Mouse (Mus musculus) right cerebral cortex, postnatal 25 days (tissue): ENCODE data around the gene E130308A19Rik.
A peak's percentile ranks its signal among the peaks of the same experiment; 100 is the strongest.

Experiments
- DNase-seq: peaks from one replicate; pipeline ENCODE4 v3.0.0; 2022

Gene E130308A19Rik

DNA sequence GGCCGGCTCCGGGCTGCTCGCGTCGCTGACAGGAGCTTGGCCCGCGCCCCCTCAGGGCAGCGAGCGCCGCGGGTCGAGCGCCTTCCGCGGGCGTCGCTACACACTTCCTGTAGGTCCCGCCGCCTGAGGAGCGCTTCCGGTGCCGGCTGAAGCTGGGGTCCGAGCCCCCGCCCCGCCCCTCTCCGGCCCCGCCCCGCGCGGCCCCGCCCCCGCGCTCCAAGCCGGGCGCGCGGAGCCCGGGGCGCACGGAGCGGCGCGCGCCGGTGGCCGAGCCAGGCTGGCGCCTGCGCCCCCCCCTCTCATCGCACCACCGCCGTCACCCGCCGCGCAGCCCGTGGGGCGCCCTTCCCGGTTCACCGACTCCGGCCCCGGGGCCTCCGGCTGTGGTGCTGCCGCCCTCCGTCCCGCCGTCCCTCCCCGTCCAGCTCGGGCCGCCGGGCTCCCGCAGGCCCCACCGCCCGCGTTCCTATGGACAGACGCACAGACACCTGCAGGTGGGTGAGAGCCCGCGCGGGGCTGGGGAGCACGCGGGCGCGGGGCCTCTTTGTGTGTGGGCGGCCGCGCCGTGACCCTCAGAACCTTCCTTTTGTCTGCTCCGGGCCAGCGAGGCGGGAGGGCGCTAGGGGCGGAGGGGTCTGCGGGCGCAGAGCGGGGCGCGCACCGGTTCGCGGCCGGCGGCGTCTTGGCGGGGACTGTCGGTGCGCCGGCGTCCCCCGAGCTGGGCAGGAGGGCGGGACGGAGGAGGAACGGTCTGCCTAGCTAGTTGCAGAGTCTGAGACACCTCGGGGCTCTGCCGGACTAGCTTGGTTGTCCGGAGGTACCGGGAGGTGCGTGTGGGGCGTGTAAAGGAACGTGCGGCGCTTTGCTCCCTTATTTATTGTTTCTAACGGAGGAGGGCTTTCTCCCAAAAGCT is at the start of gene E130308A19Rik:
TSS of gene E130308A19Rik (plus strand) at position 214 of the 913 bp plus-strand sequence.
- DNase-seq = peak; percentile 65

DNA sequence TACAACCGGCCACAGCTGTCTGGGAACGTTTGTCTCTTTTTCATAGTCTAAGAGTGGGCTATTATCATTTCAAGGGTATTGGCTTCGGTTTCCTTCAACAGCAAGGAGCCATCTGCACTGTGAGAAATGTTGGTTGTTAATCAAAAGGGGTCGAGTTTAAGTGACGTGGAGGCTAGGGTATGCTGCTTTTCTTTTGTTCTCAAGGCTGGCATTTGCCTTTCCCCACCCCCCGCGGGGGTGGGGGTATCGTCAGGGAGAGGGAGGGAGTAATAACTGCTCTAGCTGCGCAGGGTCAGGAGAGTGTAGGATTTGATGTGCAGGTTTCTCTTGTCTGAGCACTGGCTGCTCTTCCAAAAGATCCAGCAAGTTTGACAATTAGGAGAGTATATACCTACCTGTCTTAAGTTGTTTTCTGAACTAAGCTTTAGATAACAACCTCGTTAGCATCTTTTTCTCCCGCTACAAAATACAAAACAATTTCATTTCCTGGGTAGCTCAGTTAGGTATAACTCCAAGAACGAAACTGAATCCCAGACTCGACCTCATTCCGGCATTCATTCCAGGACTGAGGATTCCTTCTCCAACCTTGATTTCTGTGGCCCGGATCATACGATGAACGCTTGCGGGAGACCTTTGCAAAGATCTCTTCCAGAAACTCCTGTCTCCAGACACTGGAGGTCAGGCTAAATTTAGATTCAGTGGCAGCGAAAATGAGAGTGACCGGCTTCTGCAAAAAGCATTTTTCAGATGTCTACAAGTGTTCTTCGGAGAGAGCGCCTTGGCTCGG is 45.3 kb upstream of the E130308A19Rik start:
- DNase-seq = peak; percentile 13

DNA sequence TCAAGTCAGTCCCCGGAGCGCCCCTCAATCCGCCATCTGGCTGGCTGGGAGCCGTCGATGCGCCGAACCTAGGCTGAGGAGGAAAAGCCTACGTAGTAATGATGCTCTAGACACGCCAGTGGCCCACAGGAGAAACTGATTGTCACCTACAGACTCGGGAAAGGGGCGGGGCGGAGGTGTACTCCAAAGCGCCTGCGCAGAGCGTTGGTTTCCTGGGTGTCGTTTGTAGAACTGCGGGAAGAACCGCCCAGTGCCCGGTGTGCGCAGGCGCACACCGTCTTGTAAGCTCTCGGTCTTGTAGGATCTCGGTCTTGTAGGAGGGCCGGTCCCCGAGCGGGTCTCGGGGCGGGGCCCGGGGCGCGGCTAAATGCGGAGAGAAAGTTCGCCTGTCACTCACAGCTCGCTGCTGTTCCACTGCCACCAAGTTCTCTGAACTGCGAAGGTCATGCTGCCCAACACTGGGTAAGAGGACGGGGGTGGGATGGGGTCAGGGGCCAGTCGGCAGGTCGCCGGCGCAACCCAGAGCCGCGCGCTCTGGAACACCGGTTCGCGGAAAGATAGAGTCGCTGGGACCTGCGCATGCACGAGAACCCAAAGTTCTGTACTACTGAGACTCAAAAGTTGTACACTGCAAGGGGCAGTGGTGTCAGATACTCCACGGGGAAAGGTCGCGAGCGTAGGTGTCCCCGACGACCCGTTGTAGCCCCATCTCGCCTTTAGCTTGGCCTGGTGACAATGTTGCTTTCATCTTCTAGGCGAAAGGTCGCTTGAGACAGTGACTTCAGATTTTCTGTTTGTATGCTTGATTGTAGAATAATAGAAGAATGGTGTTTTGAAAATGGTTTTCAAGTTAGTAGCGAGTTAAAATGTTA is 44.5 kb upstream of the E130308A19Rik start, which contains the start of gene Hsdl2:
TSS of gene Hsdl2 (plus strand) at position 250 of the 872 bp plus-strand sequence.
- peak; percentile 97 for DNase-seq

DNA sequence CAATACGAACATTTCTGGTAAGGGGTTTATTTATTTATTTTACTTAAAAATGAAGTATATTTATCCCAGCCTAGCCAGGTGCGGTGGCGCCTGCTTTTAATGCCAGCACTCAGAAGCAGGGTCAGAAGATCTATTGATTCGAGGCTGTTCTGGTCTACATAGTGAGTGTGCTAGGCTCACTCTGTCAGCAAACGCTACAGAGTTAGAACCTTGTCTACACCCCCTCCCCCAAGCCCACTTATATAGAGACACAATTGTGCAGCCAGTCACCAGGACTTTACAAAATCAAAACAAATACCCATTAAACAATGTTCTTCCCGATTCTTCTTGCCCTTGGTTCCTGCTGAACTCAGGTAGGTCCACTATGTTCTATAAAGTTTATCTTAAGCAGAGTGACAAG is 43.8 kb upstream of the E130308A19Rik start:
- no peak for DNase-seq

DNA sequence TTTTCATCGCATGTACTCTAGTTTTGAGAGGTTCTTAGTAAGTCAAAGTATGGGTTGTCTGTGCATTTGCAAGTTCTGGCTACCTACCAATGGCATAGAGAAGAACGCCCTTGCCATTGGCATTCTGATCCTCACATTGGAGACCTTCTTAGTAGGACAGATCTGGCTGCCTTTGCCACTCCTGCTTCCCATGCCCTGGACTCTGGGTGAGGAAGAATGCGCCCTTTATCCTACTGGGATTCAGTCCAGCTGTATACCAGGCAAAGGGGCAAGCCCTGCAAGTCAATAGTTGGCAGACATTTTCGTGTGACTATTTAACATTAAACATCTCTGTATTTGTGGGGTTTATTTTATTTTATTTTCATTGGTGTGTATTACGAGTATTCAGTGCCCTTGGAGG is 40.9 kb upstream of the E130308A19Rik start:
- no peak for DNase-seq

DNA sequence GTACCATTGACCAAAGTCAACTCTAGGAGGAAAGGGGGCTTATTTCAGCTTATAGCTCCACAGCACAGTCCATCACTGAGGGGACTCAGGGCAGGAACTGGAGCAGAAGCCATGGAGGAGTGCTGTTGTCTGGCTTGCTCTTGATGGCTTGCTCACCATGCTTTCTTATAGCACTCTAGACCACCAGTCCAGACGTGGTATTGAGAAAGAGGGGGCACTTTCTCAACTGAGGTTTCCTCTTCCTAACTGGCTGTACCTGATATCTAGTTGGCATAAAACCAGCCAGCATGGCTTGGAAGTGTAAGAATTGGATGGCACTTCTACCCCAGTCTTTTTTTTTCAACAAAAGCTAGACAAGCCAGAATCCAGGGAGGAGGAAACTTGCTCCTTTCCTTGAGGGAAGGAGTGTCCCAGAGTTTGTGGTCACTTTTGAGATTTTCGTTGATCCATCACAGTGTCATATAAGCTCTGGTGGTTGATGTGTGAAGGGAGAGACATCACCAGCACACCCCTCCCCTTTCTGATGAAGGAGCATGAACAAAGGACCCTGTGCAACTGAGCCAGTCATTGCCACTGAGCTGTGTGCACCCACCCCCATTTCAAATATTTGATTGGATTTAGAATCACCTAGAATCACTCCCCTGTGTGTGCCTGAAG is 38.7 kb upstream of the E130308A19Rik start:
- no peak for DNase-seq

DNA sequence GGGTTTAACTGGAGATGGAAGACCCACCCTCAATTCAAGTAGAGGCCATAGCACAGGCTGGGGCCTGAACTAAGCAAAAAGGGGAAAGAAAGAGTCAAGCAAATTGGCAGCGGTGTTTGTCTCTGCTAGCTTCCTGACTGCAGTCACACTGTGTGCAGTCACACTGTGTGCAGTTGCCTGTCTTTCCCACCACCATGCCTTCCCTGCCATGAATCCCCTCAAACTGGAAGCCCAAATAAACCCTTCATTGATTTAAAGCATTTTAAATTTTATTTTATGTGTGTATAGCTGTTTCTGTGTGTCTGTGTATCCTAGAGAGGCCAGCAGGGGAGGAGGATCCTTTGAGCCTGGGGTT is 38.2 kb upstream of the E130308A19Rik start:
- DNase-seq = no peak

DNA sequence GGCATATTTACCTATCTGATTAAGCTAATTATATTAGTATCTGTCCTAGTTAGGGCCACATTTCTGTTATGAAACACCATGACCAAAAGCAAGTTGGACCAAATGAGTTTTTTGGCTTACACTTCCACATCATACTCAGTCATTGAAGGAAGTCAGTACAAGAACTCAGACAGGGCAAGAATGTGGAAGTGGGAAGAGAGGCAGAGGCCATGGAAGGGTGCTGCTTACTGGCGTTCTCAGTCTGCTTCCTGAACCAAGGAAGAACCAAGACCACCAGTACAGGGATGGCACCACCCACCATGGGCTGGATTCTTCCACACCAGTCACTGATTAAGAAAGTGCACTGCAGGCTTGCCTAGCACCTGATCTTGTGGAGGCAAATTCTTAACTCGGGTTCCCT is 31.4 kb upstream of the E130308A19Rik start:
- no peak for DNase-seq

DNA sequence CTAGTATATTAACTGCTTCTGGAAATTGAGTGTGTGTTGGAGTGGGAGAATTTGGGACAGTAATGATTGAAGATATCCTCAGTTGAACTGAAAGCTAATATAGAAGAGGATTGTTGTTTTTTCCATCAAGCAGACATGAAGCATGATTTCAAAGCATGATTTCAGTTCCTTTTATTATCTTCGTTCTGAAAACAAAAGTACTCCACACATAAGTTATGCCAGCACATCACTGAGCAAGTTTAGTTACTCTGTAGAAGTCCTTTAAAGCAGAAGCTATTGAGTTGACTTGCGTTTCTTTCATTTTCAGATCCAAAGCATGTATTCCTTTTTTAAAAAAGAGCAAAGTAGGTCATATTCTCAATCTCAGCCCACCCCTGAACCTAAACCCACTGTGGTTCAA is 29.5 kb upstream of the E130308A19Rik start:
- DNase-seq = no peak

DNA sequence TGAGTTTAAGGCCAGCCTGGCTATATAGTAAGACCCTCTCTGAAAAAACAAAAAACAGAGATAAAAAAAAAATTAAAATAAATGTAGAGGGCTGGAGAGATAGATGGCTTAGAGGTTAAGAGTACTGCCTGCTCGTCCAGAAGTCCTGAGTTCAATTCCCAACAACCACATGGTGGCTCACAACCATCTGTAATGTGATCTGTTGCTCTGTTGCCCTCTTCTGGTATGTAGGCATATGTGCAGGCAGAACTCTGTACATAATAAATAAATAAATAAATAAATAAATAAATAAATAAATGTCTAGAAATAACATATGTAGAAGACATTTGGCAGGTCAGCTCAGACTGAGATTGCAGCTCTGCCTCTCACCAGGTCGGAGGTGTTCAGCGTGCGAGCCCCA is 23.3 kb upstream of the E130308A19Rik start:
- no peak for DNase-seq

DNA sequence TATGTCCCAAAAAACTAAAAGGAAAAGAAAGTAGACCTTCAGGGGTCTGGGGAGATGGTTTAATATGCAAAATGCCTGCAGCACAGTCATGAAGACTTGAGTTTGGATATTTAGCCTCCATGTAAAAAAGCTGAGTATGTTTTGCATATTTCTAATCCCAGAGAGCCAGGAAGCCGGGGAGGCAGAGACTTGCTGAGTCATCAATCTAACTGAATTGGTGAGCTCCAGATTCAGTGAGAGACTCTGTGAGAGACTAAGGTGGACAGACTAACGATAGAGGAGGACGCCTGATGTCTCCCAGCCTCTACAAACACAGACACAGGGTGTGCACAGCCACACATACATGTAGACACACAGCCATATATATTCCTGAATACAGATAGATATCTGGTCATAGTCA is 21.1 kb upstream of the E130308A19Rik start:
- no peak for DNase-seq

DNA sequence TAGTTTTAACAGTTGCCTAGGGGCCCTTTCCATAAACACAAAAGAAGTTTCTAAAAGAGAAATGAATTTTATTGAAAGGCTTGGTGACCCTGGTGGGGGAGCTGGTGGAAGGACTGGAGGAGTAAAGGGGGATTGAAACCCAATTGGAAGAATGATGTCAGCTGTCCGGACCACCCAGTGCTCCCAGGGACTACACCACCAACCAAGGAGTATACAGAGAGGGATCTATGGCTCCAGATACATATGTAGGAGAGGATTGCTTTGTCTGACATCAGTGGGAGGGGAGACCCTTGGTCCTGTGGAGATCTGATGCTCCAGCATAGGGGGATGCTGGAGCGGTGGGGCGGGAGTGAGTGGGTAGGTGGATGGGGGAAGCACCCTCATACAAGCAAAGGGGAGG is 20.5 kb upstream of the E130308A19Rik start:
- no peak for DNase-seq

DNA sequence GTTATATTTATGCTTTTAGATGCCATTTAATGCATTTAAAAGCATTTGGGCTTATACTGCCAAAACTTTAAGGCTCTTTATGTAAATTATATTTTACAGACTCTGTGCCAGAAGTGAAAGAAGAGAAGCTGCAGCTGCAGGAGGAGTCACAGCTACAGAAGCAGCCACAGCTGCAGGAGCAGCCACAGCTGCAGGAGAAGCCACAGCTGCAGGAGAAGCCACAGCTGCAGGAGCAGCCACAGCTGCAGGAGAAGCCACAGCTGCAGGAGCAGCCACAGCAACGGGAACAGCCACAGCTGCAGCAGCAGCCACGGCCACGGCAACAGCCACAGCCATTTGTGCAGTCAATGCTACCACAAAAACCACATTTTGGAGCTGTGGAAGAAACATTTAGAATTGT is 15.6 kb upstream of the E130308A19Rik start:
- no peak for DNase-seq

DNA sequence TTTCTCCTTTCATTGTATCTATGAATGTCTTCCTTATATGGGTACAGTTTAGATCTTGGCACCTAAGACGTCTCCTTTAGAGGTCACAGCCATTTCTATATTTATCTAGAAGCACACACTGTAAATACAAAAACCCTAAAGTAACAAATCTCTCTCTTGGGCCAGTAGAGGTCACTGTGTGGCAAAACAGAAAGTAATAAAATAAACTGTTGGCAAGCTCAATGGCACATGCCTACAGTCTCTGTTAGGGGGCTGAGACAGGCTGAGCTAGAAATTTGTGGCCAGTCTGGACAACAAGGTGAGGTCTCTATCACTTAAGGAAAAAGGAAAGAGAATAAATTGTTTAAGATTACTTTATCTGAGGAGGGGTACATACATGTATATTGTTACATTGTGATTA is 11.0 kb upstream of the E130308A19Rik start:
- DNase-seq = no peak

DNA sequence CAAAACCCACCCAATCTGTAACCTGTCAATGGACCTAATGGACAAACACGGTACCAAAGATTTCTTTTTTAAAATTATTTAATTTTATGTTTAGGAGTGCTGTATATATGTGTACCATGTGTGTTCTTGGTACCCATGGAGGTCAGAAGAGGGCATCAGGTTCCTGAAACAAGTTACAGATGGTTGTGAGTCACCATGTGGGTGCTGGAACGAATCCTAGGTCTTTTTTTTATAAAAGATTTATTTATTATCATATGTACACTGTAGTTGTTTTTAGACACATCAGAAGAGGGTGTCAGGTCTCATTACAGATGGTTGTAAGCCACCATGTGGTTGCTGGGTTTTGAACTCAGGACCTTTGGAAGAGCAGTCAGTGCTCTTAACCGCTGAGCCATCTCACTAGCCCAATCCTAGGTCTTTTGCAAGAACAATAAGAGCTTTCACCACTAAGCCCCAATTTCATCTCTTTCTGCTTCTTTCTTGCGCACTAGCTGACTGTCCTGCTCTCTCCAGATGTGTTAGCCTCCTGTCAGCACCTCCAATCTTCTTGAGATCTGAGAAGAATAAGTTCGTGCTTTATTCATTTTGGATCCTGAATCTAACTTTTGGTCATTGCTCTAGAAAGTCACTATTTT is 6.3 kb upstream of the E130308A19Rik start:
- DNase-seq = no peak

DNA sequence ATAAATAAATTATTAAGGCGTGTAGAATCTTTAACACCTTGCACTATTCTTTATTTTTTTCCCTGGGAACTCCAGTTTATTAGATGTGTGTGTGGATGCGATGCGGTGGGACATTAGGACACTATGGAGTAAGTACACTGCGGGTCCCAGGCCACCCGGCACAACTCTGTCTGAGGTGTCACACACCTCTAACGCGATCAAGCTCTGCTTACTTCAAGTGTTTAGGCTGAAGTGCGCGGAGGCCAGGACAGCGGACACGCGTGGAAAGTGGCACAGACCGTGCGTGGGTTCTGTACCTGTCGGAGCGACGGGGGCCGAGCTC is 374 bp upstream of the E130308A19Rik start:
- no peak for DNase-seq

DNA sequence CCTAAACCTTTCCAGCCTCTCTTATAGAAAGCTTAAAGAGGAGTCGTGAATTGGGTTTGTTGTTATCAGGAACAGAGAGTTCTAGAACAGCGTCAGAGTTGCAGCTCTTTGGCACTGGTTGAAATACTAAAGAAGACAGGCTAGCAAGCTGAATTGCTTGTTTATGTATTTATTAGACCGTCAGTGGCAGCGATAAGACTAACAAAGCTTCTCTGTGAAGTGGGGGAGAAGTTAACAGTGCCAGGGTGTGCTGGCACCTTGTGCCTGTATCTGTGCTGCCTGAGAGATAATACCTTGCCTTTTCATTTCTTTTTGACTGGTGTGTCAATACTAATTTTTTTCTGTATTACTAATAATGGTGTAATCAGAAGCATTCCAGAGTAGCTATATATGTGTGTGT is 2.2 kb downstream of the E130308A19Rik start:
- DNase-seq = no peak

DNA sequence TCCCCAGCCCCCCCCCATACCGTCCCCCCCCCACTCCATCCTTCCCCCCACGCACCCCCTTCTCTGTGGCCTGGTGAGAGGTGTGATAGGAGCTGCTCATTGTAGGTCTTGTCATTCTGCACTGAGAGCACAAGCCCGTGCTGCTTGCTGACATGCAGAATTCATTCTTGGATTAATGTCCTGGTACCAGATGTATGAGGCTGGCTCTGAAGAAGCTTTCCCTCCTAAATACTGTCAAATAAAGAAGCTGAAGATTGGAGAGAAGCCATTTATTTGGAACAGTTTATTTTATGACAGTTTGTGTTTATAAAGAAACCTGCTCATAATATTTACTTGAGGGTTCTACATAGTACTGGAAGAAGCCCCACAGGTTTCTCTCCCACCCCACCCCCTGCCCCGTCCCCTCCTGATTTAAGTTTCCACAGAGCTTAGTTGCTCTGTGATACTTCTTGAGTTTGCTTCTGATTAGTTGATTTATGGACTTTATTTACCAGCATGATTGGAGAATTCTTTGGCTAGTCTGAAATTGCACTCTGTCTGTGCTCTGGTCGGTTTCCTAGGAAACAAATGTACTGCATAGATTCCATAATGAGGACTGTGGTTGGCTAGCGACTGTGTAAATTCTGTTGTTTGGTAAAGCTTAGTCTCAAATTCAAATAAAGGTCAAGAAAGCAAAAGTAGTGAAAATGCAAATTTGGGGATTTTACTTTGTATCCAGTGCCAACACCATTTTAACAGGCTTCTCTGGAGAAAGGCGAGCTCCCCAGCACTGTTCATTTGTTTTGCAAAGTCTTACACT is 3.3 kb downstream of the E130308A19Rik start:
- no peak for DNase-seq

DNA sequence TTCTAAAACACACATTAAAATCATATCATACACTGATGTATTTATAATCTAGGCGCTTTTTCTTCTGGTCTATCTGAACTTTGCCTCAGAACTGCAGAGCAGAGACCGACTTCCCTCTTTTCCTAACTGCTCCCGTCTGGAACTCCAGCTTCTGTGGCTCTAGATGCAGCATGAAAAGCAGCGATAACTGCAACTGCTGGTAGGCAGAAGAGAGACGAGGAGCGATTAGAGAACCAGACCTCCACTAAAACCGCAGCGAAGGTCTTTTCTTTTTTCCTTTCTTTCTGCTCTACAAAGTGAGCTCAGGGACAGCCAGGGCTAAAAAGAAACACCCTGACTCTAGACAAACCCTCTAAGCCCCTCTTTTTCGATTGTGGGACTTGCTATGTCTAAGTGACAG is 4.1 kb downstream of the E130308A19Rik start:
- DNase-seq = no peak

DNA sequence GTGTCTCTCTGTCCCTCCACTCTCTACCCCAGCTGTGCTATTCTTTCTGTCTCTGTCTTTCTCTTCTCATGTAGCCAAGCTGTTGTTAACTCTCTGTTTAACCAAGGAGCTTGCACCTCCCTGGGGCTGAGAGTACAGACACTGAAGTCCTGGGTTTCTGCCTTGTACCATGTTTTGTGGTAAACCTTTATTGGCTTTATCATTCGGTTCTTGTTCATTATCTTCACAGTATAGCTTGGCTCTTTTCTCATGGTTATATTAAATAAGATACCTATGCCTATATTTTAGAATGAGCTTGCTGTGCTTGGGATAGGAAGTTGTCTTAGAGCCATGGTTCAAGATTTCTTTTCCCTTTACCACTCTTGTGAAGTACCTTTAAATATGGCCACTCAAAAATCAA is 8.5 kb downstream of the E130308A19Rik start:
- DNase-seq = no peak

DNA sequence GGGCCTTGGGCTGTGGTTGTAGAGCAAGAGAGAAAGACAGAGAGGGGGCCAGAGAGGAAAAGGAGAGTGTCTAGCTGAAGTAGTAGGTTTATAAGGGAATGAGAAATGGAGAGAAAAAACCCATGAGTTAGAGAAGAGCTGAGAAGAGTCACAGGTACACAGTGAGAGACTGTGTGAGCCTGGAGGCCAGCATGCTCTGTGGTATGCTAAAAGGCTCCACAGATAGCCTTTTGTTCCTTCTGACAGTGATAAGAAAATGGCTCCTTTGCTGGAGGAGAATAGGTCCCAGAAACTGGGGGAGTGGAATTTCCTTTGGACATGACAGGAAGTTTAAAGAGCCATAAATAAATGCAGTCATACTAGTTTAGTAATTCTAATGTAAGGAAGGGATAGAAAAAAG is 13.2 kb downstream of the E130308A19Rik start:
- DNase-seq = no peak
